Comparison of ENCODE assay signal across 17 mouse cellular contexts in the genomic region with DNA sequence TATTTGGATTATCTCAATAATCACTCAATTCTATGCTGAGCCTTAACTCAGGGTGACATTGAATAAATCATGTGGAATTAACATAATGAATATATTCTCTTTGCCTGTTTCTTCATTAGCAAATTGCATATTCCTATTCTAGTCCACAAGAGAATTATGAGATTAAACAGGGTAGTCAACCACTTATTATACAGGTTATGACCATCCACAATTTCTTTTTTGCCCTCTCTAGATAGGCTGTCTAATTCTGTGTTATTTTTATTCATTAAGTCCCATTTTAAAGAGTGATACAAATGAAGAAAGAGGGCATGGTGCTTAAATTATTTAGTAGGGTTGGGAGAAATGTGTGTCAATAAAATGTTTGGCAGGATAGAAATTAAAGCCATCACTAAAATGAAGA.
"Had no signal": no experiment of that assay in that cellular context is flagged by ENCODE, and none has a peak within 500 bp of the region (broad histone marks: within the 10 kb centered on the region; RNA-seq: fewer than 3 reads in every experiment).

No protein-coding gene starts in this region.

- H3K27me3 ChIP-seq: liver, embryonic 12.5 days; neural tube, embryonic 13.5 days; neural tube, embryonic 15.5 days had no signal

- ATAC-seq: liver, embryonic 12.5 days had no signal

- H3K4me3 ChIP-seq: liver, embryonic 12.5 days; myocyte; neural tube, embryonic 13.5 days; neural tube, embryonic 15.5 days had no signal

- H3K36me3 ChIP-seq: liver, embryonic 12.5 days; neural tube, embryonic 13.5 days; neural tube, embryonic 15.5 days had no signal

- H3K9me3 ChIP-seq: liver, embryonic 12.5 days; neural tube, embryonic 13.5 days; neural tube, embryonic 15.5 days had no signal

- H3K27ac ChIP-seq: liver, embryonic 12.5 days; liver, embryonic 14.5 days; neural tube, embryonic 13.5 days; neural tube, embryonic 15.5 days had no signal

- H3K4me1 ChIP-seq: liver, embryonic 12.5 days; neural tube, embryonic 13.5 days; neural tube, embryonic 15.5 days had no signal

- DNase-seq: lung, adult 18-20 months; lung, embryonic 14.5 days; lung, postnatal 10 days; lung, postnatal 4 days; retina, postnatal 1 day; right cerebral cortex, adult 18-20 months; right cerebral cortex, postnatal 25 days; right cerebral cortex, postnatal 4 days; spleen, adult 18-20 months; thymus, adult 18-20 months; thymus, postnatal 14 days; thymus, postnatal 36 days had no signal

- H3K9ac ChIP-seq: liver, embryonic 12.5 days; liver, embryonic 14.5 days; lung, embryonic 14.5 days; neural tube, embryonic 13.5 days; neural tube, embryonic 15.5 days had no signal

- H3K4me2 ChIP-seq: liver, embryonic 12.5 days; lung, embryonic 14.5 days; neural tube, embryonic 13.5 days; neural tube, embryonic 15.5 days had no signal
